Mouse (Mus musculus) urinary bladder, postnatal 36 days (tissue): ENCODE measurements around the gene Slc51a.
A peak's percentile ranks its signal among the peaks of the same experiment; 100 is the strongest.

Experiments
- DNase-seq, 2 experiments: peaks; one replicate each; pipeline ENCODE4 v3.0.0; 2022; ENCODE audit warnings: low spot score in 2 of 2, mixed read lengths in 1 of 2

Slc51a gene

GRCm38 (mm10) chr16:32430474-32431046 lies 57.1 kb downstream of the Slc51a start, which contains the start of gene Pcyt1a:
TSS of gene Pcyt1a (plus strand) at chr16:32430921.
- peak; percentile 78 to 88 for DNase-seq

- no peak for DNase-seq
Measured at GRCm38 (mm10) chr16:32427506-32427905, 60.2 kb downstream of the Slc51a start.
